Mouse (Mus musculus): ENCODE measurements at regions not wholly inside any gene's neighbourhood (a gene's known extent, or its start where the extent isn't known, plus 50 kb on each side); places are given as distances from the start of the nearest gene placed in this dataset.
A peak's percentile ranks its signal among the peaks of the same experiment; 100 is the strongest.

- no peak for DNase-seq
These were observed 91.2 kb downstream of the Srek1 start for GRCm38 (mm10) chr13:103683169-103683568.

- DNase-seq: no peak
These were observed 93.7 kb downstream of the Srek1 start for GRCm38 (mm10) chr13:103680740-103681139.

GRCm38 (mm10) chr13:103680052-103680451, 94.4 kb downstream of the Srek1 start:
- no peak for DNase-seq

- DNase-seq: no peak
These were observed 97.6 kb downstream of the Srek1 start for GRCm38 (mm10) chr13:103676831-103677230.

- DNase-seq: no peak
These were observed 98.2 kb downstream of the Srek1 start for GRCm38 (mm10) chr13:103676221-103676620.

- DNase-seq: no peak
These were observed 103.8 kb downstream of the Srek1 start for GRCm38 (mm10) chr13:103670611-103671010.

- DNase-seq: no peak
These were observed 104.6 kb downstream of the Srek1 start for GRCm38 (mm10) chr13:103669856-103670255.

GRCm38 (mm10) chr13:103667749-103668148, 106.7 kb downstream of the Srek1 start:
- no peak for DNase-seq

GRCm38 (mm10) chr13:103660248-103660996, 114.0 kb downstream of the Srek1 start:
- no peak for DNase-seq

- DNase-seq: no peak
These were observed 118.4 kb downstream of the Srek1 start for GRCm38 (mm10) chr13:103655966-103656365.

- DNase-seq: no peak
These were observed 121.2 kb downstream of the Srek1 start for GRCm38 (mm10) chr13:103653216-103653615.

- peak; percentile 32 for DNase-seq
These were observed 125.0 kb downstream of the Srek1 start for GRCm38 (mm10) chr13:103649383-103649782.

- DNase-seq: no peak
These were observed 126.4 kb downstream of the Srek1 start for GRCm38 (mm10) chr13:103648016-103648415.

- peak; percentile 24 for DNase-seq
These were observed 128.4 kb downstream of the Srek1 start for GRCm38 (mm10) chr13:103646035-103646434.

- DNase-seq: peak; percentile 67
These were observed 130.2 kb downstream of the Srek1 start for GRCm38 (mm10) chr13:103643993-103644722.

- no peak for DNase-seq
These were observed 130.9 kb downstream of the Srek1 start for GRCm38 (mm10) chr13:103643486-103643885.

- DNase-seq: no peak
These were observed 131.6 kb downstream of the Srek1 start for GRCm38 (mm10) chr13:103642542-103643375.

GRCm38 (mm10) chr13:103638038-103638437, 136.4 kb downstream of the Srek1 start:
- DNase-seq: no peak

- no peak for DNase-seq
These were observed 137.0 kb downstream of the Srek1 start for GRCm38 (mm10) chr13:103637414-103637813.

GRCm38 (mm10) chr13:103636595-103636994, 137.8 kb downstream of the Srek1 start:
- no peak for DNase-seq

- no peak for DNase-seq
These were observed 150.6 kb downstream of the Srek1 start for GRCm38 (mm10) chr13:103623810-103624209.

- DNase-seq: no peak
These were observed 151.1 kb downstream of the Srek1 start for GRCm38 (mm10) chr13:103623319-103623718.

GRCm38 (mm10) chr13:103622324-103622723, 152.1 kb downstream of the Srek1 start:
- no peak for DNase-seq
